Mouse (Mus musculus) lung, postnatal 36 days (tissue): ENCODE measurements around the gene Gak.
A peak's percentile ranks its signal among the peaks of the same experiment; 100 is the strongest.
"Not testable (repeated sequence)": the region's sequence is repeated elsewhere in the genome, so short reads cannot be mapped to it uniquely, and the experiment has no call there.

Experiments used
- DNase-seq: peaks from one replicate; pipeline ENCODE4 v3.0.0; 2022; ENCODE audit warnings: mixed read lengths

Gene Gak

GRCm38 (mm10) chr5:108655891-108656650, 26.5 kb upstream of the Gak start:
- DNase-seq, result no peak

DNA sequence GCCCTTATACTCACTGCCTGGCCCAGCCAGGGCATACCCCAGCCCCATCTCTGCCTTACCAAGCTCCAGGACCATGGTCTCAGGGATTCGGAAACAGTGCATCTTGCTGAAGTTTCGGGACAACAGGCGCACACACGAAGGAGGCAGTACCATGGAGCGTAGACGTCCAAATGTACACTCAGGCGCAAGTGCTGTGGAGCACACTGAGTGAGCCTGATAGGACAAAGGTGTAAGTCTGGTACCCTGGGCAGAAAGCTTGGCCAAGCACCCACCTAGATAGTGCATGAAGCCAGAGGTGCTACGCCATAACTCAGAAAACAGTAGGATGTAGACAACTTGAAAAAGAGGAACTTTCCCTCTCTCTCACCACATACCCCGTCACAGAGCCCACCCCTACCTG, 25.8 kb upstream of the Gak start:
- no peak for DNase-seq

GRCm38 (mm10) chr5:108654444-108654990, 25.0 kb upstream of the Gak start:
- DNase-seq, result no peak

- DNase-seq, result no peak
Measured at GRCm38 (mm10) chr5:108653341-108653740, 23.8 kb upstream of the Gak start.

DNA sequence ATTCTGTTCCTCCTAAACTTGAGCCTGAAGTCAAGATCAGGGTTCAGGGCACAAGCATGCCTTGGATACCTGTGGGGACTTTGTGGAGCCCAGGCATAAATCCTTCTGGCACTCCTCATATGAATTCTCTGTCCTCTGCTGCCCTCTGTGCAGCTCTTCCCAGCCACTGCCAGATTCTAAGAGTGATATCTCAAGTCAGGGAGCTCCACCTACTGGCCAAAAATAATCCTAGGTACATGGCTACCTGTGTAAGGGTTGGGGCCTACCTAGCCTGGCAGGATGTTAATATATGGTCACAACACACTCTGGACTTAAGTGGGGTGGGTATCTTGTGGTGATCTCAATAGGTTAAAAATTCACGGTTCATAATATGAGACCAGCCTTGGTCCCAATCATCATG, 22.3 kb upstream of the Gak start:
- DNase-seq, result peak; percentile 93

DNA sequence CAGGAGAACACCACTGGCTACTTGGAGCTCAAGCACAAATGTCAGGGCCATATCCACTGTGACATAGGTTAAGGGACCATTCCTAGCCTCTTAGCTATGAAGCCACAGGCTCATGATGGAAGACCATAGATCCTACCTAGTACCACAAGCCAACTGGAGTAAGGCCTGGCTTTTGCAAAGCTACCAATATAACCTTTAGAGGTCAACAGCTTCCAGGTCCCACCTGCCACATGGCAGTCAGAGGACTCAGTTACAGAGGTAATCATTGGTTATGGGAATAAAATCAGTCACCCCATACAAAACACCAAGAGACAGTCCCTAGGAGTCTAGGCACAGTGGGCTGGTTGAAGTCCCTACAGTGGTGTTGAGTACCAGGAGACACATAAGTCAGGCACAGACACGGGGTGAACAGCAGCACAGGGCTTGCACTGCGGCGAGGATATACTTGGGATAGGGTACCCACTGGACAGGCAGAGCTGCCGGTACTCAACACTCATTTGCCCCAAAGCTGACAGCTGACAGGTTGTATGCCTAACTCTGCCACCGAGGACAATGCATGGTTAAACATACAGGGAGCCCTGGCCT, 21.7 kb upstream of the Gak start:
- DNase-seq, result no peak

DNA sequence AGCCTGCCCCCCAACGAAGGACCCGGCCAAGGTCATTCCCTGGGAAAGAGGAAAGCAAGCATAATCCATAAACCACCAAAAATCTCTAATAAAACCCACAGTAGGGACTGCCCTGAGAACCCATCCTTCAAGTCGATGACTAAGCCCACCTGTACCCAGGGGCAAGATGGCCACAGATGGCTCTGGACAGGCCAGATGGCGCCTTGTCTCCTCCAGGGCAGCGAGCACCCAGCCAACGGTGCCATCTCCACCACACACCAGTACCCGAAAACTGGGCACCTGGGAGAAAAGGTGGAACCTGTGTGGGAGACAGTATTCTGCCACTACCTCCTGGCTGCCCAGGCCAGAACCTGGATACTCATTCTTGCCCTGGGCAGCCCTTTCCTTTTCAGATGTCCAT, 20.8 kb upstream of the Gak start:
- DNase-seq, result no peak

DNA sequence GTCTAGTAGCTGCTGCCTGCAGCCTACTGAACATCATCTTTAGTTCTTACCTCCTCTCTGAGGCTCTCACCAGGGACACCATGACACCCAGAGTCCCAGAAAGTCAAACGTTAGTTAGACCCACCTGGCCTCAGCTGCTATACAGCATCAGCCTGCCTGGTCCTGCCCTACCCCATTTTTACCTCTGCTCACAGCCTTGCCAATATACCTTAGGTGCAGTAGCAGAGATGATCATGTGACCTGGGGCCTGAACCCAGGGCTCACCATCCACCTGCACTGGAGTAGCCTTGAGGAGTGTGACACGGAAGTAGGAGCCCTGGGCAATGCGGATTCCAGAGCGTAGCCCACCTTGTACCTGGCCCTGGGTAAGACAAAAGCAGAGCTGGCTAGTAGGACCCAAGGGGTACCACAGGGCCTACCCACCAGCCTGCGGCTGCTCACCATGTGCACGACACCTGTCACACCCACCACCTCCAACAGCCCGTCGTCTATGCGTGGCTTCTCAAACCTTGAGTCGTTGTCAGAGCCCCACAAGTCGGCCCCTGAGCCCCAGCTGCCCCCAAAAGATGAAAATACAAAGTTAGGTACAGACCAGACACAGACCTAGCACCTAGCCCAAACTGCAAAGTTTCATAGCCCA, 19.5 kb upstream of the Gak start:
- DNase-seq, result no peak

- peak; percentile 23 for DNase-seq
Measured at GRCm38 (mm10) chr5:108647820-108648465, 18.4 kb upstream of the Gak start.

DNA sequence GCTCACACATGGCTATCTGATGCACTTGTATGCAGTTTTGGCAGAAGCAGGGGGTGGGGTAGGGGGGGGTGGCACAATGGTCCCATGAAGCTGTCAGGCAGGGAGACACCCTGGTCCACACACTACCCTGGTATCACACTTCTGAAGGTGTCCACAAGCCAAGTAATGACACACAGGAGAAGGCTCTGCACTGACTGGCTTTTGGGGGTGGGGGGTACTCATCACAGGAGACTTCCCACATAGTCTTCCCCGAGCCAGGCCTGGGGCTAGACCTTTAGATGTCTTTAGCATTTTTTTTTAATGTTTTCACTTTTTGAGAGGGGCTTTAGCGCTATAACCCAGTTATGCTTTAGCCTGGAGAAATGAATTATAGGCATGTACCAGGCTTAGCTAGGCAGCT, 17.8 kb upstream of the Gak start:
- no peak for DNase-seq

GRCm38 (mm10) chr5:108646343-108646660, 16.7 kb upstream of the Gak start:
- peak; percentile 40 for DNase-seq

GRCm38 (mm10) chr5:108645651-108646342, 16.2 kb upstream of the Gak start:
- no peak for DNase-seq

DNA sequence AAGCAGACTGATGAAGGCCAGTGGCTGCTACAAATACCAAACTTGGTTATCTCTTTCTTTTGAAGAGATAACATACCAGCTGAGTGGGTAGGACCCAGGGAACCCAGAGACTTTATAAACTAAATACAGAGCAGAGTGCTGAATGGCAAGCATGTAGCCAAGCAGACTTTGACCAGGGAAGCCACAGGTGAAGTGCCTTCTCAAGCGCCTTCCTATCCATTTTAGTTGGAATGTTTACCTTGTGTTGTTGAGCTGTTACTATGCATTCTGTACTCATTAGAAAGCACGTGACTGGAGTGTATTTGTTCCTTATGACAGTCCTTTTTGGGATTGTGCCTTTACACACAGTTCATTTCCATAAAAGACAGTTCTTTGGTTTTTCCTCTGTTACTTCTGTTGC, 14.1 kb upstream of the Gak start:
- DNase-seq, result peak; percentile 18

DNA sequence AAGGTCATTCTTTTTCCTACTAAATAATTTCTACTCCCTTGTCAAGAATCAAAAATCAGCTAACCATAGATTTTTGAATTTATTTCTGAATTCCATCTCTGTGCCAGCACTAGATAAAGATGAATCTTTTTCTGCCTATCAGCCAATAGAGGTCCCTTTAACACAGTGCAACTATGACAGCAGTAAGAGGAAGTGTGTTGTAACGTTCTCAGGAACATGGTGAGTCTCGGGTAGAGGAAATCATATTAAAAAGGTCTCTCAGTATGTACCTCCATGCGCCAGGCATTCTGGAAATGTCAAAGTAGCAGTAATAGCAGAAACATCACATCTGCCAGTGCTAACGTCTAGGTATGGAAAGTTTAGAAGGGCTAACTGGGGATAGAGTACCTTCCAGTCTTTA, 6.6 kb upstream of the Gak start:
- no peak for DNase-seq

- not testable (repeated sequence) for DNase-seq
Measured at GRCm38 (mm10) chr5:108634088-108634487, 4.5 kb upstream of the Gak start.

DNA sequence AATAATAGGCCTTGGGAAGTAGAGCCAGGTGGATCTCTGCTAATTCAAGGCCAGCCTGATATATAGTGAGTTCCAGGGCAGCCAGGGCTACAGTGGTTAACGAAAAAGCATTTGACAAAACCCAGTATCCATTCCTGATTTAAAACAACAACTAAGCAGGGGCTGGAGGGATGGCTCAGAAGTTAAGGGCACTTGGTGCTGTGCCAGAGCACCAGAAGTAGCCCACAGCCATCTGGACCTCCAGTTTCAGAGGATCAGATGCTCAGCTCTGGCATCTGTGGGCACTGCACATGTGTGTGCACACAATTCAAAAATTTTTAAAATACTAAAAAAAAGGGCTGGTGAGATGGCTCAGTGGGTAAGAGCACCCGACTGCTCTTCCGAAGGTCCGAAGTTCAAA, 4.1 kb upstream of the Gak start:
- DNase-seq, result no peak

GRCm38 (mm10) chr5:108628891-108629633, 493 bp downstream of the Gak start:
- DNase-seq, result no peak

DNA sequence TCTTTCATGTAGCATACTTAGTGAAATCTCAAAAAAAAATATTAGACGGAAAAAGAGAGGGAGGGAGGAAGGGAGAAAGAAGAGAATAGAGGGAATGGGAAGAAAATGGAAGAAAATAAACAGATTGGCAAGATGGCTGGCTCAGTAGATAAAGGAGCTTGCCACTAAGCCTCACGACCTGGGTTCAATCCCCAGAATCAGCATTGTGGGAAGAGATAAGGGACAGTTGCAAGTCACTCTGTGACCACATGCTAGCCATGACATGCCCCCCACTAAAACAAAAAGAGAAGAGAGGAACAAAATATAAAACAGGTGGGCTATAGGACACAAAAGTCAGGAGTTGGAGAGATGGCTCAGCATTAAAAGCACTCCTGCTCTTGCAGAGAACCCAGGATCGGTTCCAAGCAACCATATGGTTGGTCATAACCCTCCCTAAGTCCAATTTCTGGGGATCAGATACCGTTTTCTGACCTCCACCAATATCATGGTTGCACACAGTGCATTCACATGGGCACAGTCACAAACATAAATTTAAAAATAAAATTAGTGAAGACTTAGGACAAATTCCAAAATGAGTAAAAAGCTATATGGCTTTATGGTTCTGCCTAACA, 3.4 kb downstream of the Gak start:
- no peak for DNase-seq

GRCm38 (mm10) chr5:108621870-108622269, 7.7 kb downstream of the Gak start:
- no peak for DNase-seq

GRCm38 (mm10) chr5:108610426-108610825, 19.1 kb downstream of the Gak start:
- DNase-seq, result no peak

DNA sequence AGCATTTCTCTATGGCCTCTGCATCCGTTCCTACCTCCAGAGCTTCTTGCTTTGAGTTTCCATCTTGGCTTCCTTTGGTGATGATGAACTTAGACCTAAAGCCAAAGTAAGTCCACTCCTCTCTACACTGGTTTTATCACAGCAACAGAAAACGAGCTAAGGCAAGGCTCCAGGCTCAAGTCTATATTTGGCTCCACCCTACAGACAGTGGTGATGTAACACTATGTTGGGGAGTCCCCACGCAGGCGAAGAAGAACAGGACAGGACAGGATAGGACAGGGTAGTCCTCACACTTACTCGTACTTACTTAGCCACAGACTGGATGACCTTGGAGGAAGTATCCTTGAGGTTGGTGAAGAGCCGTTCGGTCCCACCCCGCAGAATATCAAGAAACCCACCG, 27.0 kb downstream of the Gak start:
- DNase-seq, result no peak

DNA sequence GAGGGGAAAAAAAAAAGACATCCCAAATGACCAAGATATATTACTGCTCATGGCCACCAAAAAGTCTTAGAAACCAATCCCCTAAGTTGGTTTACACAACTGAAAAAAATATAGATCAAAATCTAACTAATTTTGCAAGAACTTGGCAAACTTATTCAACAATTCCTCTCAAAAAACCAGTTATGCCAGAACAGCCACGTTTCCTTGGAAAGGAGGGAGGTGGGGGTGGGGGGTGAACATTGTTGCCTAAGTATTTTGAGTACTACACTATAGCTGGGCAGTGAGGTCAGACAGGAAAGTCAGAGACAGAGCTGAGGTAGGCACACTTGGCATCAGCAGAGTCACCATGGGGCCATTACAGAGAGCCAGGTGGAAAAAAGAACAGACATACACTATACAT, 29.6 kb downstream of the Gak start:
- DNase-seq, result peak; percentile 51
